Mouse (Mus musculus): Measurements from ENCODE around the gene Cntnap2. TPM values are rescaled to one million over a fixed set of nuclear protein-coding genes. Genes with fewer than 3 reads are reported as not detected.

The Cntnap2 gene
- total and polyA plus RNA-seq, 3 experiments, result 0.56 to 2.6 (median 0.78) TPM

- DNase-seq, result no peak
Observed at GRCm38 (mm10) chr6:47306954-47307353, 2247.8 kb downstream of the Cntnap2 start.

GRCm38 (mm10) chr6:47314507-47315334, 2255.6 kb downstream of the Cntnap2 start:
- no peak for DNase-seq

DNA sequence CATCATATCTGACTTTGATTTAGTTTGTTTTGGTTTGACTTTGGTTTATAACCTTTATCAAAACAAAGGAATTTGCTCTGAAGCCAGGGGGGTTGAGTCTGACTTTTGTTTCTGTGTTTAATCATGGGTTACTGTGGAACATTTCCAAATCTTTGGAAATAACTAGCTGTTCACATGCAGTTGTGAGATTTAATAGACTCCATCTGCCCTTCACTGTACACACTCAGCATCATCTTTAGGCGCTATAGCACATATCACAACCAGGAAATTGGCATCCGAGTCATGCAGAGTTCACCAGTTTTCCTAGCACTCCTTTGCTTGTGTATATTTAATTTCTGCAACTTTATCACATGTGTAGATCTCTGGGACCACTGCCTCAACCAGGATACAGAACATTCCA, 2256.3 kb downstream of the Cntnap2 start:
- no peak for DNase-seq

DNA sequence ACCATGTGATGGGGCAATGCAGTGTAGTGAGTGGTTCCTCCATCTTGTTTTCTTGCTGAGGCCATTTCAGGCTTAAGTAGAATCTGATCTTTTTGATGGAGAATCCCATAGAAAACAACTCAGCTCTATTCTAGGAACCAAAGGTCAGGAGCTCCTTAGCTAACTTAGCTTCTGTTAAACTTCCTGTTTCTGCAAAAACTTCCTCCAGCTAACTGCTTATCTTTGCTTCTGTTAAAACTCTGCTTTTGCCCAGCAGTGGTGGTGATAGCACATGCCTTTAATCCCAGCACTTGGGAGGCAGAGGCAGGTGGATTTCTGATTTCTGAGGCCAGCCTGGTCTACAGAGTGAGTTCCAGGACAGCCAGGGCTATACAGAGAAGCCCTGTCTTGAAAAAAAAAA, 2258.1 kb downstream of the Cntnap2 start:
- no peak for DNase-seq

DNA sequence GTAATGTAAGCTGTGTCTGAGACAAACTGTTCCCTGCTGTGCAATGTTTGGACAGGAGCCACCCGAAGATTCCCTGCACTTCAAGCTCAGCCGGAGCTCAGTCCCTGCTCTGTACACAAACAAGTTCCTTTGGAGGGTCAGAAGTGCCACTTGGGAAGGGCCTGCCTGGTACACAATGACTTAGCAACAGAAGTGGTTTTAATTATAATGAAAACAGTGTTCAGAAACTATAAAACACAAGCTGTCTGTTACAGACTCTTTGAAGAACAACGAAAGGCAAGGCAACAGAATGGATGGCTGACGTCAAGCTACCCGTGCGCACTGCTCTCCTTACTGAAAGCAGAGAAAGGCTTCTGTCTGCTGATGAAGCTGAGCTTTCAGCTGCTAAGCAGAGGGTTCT, 2259.5 kb downstream of the Cntnap2 start:
- peak; percentile 50 for DNase-seq

DNA sequence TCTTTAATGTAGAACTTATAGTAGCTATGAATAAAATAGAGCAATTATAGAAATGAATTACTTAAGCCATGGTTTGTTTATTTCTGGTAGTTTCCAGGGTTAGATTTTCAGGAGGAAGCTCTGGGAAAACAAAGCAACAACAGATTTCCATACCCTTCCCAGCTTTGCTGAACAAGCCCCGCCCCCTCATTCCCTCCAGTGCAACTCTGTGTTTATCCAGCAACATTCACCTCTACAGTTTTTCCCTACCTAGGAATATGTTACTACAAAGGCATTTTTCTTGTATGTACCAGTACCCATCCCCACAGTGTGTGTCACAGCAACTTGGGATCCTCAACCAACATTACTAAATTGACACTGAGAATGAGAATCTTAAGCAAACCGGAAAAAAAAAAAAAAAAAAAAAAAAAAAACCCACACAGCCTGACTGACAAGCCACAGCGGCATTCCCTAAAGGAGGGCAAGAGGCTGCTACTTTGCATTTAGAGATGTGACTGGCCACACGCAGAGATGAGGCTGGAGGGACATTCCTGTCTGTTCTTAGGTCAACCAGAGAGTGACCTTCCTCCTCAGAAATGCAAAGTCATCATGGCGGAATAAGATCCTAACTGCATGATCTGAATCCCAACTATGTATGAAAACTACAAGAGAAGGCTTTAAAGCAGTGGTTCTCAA, 2260.3 kb downstream of the Cntnap2 start:
- no peak for DNase-seq

DNA sequence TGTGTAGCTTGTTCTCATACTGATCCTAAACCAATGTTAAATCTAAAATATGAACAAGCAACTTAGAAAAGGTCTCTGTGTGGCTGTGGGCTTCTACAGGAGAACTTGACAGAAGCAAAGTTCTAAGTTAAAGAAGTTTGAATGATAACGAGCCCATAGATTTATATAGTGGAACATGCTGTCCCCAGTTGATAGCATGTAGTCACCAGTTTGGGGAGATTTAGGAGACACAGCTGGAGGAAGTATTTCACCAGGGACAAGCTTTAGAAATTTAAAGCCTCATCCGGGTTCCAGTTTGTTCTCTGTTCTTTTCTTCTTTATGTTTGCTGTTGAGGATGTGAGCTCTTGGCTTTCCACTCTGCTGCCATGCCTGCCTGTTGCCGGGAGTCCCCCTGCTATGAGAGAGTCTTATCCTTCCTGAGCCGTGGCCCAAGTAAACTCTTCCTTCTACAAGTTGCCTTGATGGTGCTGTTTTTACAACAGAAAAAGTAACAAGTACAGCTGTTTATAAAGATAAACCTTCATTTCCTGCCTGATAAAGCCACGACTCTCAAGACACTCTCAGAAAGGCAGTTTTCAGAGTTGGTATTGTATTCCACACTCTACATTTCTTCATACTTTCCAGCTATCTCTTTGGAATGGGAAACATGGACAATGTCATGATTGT, 2264.1 kb downstream of the Cntnap2 start:
- DNase-seq, result no peak

DNA sequence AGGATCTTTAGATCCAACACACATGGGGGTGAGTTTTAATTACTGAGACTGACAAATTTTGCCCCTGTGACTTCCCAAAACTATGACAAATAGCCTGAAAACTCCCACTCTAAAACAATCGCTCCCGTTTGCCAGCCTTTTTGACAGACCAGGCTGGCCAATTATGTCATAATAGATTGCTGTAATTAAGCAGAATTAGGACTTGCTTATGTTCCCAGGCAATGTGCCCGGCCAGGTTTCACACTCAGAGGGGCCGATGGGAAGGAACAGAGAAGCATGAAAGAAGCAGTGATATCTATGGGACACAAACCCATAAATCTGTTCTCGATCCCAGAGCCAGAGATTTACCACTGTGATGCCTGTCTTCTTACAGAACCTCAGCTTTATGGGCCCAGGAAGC, 2264.7 kb downstream of the Cntnap2 start:
- no peak for DNase-seq

- no peak for DNase-seq
Observed at GRCm38 (mm10) chr6:47328281-47328680, 2269.1 kb downstream of the Cntnap2 start.

- DNase-seq, result no peak
Observed at GRCm38 (mm10) chr6:47329212-47329611, 2270.1 kb downstream of the Cntnap2 start.

DNA sequence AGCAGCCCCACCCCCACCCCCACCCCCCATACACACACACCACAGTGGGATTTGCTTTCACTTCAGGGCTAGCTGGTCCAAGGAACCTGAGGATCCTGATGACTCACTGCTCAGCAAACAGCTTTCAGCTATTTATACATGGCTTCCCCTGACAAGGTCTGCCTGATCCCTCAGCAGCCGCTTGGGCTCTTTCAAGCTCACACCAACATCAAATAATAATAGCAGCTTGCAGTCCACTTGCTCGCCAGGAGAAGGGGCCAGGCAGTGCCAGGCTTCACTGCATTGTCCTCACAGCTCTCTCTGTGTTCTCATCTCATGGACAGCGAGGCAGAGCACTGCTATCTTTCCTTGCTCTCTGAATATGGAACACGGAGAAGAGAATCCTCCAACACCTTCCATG, 2273.9 kb downstream of the Cntnap2 start:
- peak; percentile 26 for DNase-seq

GRCm38 (mm10) chr6:47334377-47334776, 2275.2 kb downstream of the Cntnap2 start:
- no peak for DNase-seq

DNA sequence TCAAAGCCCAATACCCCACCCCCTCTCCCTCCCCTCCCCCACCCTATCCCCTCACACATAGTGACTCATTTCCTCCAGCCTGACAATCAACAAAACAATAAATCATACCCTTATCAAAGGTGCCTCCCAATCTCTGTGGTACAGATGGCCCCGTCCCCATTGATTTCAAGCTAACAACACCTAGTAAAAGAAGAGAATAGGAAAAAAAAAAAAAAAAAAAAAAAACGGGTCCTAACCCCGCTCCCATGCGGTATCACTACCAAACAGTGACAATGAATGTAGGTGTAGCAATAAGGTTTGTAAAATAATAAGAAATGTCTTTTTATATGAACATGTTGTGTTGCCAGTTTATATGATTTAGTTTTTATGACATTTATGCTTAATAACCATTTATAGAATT, 2278.1 kb downstream of the Cntnap2 start:
- DNase-seq, result no peak

DNA sequence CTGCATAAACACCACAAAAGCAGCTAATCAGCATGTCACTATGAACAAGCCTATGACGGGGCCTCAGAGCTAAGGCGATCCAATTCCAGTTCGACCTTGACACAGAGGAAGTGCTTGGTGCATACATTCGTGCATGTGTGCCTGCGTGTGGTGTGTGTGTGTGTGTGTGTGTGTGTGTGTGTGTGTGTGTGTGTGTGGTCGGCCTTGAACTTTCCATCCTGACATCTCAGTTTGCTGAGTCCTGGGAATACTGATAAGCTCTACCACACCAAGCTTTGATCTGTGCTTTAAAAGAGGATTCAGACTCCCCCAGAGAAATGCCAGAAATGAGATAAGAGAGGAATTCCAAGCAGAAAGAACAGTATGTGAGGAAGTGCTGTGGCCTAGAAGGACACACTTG, 2279.0 kb downstream of the Cntnap2 start:
- peak; percentile 46 for DNase-seq

DNA sequence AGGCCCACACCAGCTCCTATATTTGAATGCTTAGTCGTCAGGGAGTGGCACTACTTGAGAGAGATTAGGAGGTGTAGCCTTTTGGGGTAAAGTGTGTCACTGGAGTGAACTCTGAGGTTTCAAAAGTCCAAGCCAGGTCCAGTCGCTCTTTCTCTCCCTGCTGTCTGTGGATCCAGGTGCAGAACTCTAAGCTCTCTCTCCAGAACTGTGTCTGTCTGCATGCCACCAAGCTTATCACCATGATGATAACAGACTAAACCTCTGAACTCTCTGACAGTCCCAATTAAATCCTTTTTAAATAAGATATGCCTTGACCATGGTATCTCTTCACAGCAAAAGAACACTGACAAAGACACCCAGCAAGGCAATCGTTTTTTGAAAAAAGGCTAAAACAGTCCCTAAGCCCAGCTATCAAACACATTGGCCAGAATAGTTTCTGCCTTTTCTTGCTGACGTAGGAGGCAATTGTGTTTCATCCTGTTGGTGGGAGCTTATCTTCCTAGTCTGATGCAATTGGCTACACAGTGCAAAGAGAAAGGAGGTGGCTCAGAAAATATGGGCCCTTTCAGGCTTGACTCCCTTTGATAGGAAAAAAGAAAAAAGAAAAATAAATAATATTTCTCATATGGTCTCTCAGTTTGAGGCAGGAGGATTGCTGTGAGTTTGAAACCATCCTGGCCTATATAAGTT, 2281.8 kb downstream of the Cntnap2 start:
- DNase-seq, result no peak

DNA sequence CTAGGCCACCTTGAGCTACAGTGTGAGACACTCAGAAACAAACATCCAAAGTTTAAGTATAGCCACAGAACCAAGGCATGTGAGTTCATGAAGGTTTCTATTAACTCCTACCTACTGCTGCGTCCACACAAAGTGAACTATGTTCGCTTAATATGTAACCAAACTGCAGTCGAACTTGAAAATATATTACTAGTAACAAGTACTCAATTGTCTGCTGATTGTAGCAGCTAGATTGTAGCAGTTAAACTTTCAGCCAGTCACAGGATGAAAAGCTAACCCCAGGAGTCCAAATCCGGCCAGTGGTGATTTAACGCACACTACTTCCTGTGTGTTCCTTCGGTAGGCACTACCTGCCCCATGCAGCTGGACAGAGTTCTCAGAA, 2282.3 kb downstream of the Cntnap2 start:
- no peak for DNase-seq

GRCm38 (mm10) chr6:47343245-47343644, 2284.1 kb downstream of the Cntnap2 start:
- no peak for DNase-seq

- peak; percentile 21 for DNase-seq
Observed at GRCm38 (mm10) chr6:47344696-47345095, 2285.5 kb downstream of the Cntnap2 start.

GRCm38 (mm10) chr6:47350100-47350690, 2291.0 kb downstream of the Cntnap2 start:
- no peak for DNase-seq
